Mouse (Mus musculus): ENCODE results near the gene Dydc2. TPM values are rescaled to one million over a fixed set of nuclear protein-coding genes. Genes with fewer than 3 reads are reported as not detected.

The Dydc2 gene
- polyA plus RNA-seq (2015; fragmentation: Nextera tagmentation; extraction: Ambion mirVana), result 1.7 and 3.1 TPM in 2 replicates

GRCm38 (mm10) chr14:41069108-41069507, at the start of gene Dydc2:
TSS of gene Dydc2 (minus strand) at chr14:41069208.
- no peaks in the 10 kb centered on the region for H3K9me3 ChIP-seq (ENCODE audit: low read length)
- no peaks in the 10 kb centered on the region; the same call in 1 of the 2 replicates for H3K4me1 ChIP-seq (ENCODE audit: insufficient read depth, low read depth, low read length)
- H3K4me2 ChIP-seq (replicated peaks; ENCODE audit: low read depth, low read length), result no peak within 1 kb of the TSS
- no peak within 1 kb of the TSS for H3K27ac ChIP-seq (ENCODE audit: low read length)
- DNase-seq (ENCODE audit: low spot score) (no peak), ATAC-seq (no peak)
- H3K9ac ChIP-seq (replicated peaks; ENCODE audit: low read depth), result no peak within 1 kb of the TSS
- no peak within 1 kb of the TSS for H3K4me3 ChIP-seq (ENCODE audit: low read depth, low read length)
- no peaks in the 10 kb centered on the region for H3K27me3 ChIP-seq (replicated peaks; ENCODE audit: insufficient read depth, low read length)
- H3K36me3 ChIP-seq (ENCODE audit: insufficient read depth, low read length), result no peaks in the 10 kb centered on the region
- TF ChIP-seq EP300 (IDR thresholded peaks at IDR 0.05) (no peak), CTCF (IDR thresholded peaks at IDR 0.05) (no peak)

GRCm38 (mm10) chr14:41116271-41116670, 47.3 kb upstream of the Dydc2 start:
- no peaks in the 10 kb centered on the region for H3K36me3 ChIP-seq (ENCODE audit: insufficient read depth, low read length)
- TF ChIP-seq EP300 (IDR thresholded peaks at IDR 0.05), result no peak
- no peak for TF ChIP-seq CTCF (IDR thresholded peaks at IDR 0.05)
- no peak overlapping the region for H3K9ac ChIP-seq (replicated peaks; ENCODE audit: low read depth)
- no peak for ATAC-seq
- H3K4me3 ChIP-seq (ENCODE audit: low read depth, low read length), result no peak overlapping the region
- no peak for DNase-seq (ENCODE audit: low spot score)
- H3K4me2 ChIP-seq (replicated peaks; ENCODE audit: low read depth, low read length), result no peak overlapping the region
- H3K9me3 ChIP-seq (ENCODE audit: low read length), result no peaks in the 10 kb centered on the region
- no peak overlapping the region for H3K27ac ChIP-seq (ENCODE audit: low read length)
- WGBS, result 83% methylated on average over 3 of the region's 3 CpGs
- H3K27me3 ChIP-seq (replicated peaks; ENCODE audit: insufficient read depth, low read length), result no peaks in the 10 kb centered on the region
- H3K4me1 ChIP-seq (ENCODE audit: insufficient read depth, low read depth, low read length), result no peaks in the 10 kb centered on the region

- no peak overlapping the region for H3K27ac ChIP-seq (ENCODE audit: low read length)
- H3K36me3 ChIP-seq (ENCODE audit: insufficient read depth, low read length), result no peaks in the 10 kb centered on the region
- no peaks in the 10 kb centered on the region for H3K9me3 ChIP-seq (ENCODE audit: low read length)
- ATAC-seq (no peak), DNase-seq (ENCODE audit: low spot score) (no peak)
- no peak overlapping the region for H3K4me2 ChIP-seq (replicated peaks; ENCODE audit: low read depth, low read length)
- no peaks in the 10 kb centered on the region for H3K4me1 ChIP-seq (ENCODE audit: insufficient read depth, low read depth, low read length)
- TF ChIP-seq EP300 (IDR thresholded peaks at IDR 0.05), result no peak
- TF ChIP-seq CTCF (IDR thresholded peaks at IDR 0.05), result no peak
- no peak overlapping the region for H3K4me3 ChIP-seq (ENCODE audit: low read depth, low read length)
- no peak overlapping the region for H3K9ac ChIP-seq (replicated peaks; ENCODE audit: low read depth)
- no peaks in the 10 kb centered on the region for H3K27me3 ChIP-seq (replicated peaks; ENCODE audit: insufficient read depth, low read length)
- whole genome bisulfite sequencing, result 69% methylated on average over 4 of the region's 4 CpGs
Observed at GRCm38 (mm10) chr14:41112944-41113343, 43.9 kb upstream of the Dydc2 start.

DNA sequence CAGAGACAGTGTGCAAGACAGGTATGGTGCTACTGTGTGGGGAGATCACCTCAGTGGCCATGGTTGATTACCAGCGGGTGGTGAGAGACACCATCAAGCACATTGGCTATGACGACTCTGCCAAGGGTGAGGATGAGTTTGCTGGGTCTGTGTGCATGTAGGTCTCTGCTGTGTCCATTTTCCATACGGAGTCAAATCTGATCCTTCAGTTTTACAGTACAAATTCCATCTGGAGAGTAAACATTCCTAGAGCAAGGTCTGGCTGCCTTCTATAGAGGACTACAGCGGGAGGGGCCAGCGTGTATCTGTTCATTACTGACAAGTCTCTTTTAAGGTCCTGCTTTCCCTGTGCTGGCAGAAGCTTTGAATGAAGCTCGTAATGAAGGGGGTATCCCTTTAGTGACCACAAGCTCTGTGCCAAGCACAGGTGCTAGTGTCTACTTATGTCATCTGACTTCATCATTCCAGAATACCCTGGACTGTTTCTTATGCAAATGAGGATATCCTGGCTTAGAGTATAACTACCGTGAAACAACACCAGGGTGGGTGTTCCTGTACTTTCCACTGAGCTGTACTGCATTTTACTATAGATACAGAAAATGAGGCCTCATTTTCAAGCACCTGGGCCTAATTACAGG, 42.1 kb upstream of the Dydc2 start:
- Histone ChIP-seq H3K27ac (ENCODE audit: low read length) (no peak overlapping the region), H3K9ac (replicated peaks; ENCODE audit: low read depth) (no peak overlapping the region), H3K36me3 (ENCODE audit: insufficient read depth, low read length) (no peaks in the 10 kb centered on the region), H3K9me3 (ENCODE audit: low read length) (no peaks in the 10 kb centered on the region), H3K4me1 (ENCODE audit: insufficient read depth, low read depth, low read length) (no peaks in the 10 kb centered on the region), H3K4me3 (ENCODE audit: low read depth, low read length) (no peak overlapping the region), H3K27me3 (replicated peaks; ENCODE audit: insufficient read depth, low read length) (no peaks in the 10 kb centered on the region), H3K4me2 (replicated peaks; ENCODE audit: low read depth, low read length) (no peak overlapping the region)
- DNase-seq (ENCODE audit: low spot score) (no peak), ATAC-seq (no peak)
- 75% methylated on average over 7 of the region's 7 CpGs for WGBS
- TF ChIP-seq CTCF (IDR thresholded peaks at IDR 0.05) (no peak), EP300 (IDR thresholded peaks at IDR 0.05) (no peak)

GRCm38 (mm10) chr14:41104853-41105444, 35.9 kb upstream of the Dydc2 start, which contains the start of gene Mat1a:
TSS of gene Mat1a (plus strand) at chr14:41105035.
- no peaks in the 10 kb centered on the region for H3K4me1 ChIP-seq (ENCODE audit: insufficient read depth, low read depth, low read length)
- H3K9ac ChIP-seq (replicated peaks; ENCODE audit: low read depth), result no peak within 1 kb of the TSS
- ATAC-seq, result peak; percentile 96
- peak within 1 kb of the TSS; percentile 51; the same call in 1 of the 2 replicates for H3K27ac ChIP-seq (ENCODE audit: low read length)
- peak; percentile 77 for DNase-seq (ENCODE audit: low spot score)
- peak within 1 kb of the TSS; percentile 33 for H3K4me2 ChIP-seq (replicated peaks; ENCODE audit: low read depth, low read length)
- 40% methylated on average over 10 of the region's 10 CpGs for WGBS
- TF ChIP-seq EP300 (IDR thresholded peaks at IDR 0.05) (no peak; the same call in 1 of the 2 replicates), CTCF (IDR thresholded peaks at IDR 0.05) (no peak)
- no peaks in the 10 kb centered on the region for H3K9me3 ChIP-seq (ENCODE audit: low read length)
- no peaks in the 10 kb centered on the region for H3K27me3 ChIP-seq (replicated peaks; ENCODE audit: insufficient read depth, low read length)
- no peaks in the 10 kb centered on the region for H3K36me3 ChIP-seq (ENCODE audit: insufficient read depth, low read length)
- 0 out of 2 replicates have a peak within 1 kb of the TSS, but pooled peaks have one; percentile 10 for H3K4me3 ChIP-seq (ENCODE audit: low read depth, low read length)

- H3K27ac ChIP-seq (ENCODE audit: low read length), result no peak overlapping the region
- H3K4me1 ChIP-seq (ENCODE audit: insufficient read depth, low read depth, low read length), result no peaks in the 10 kb centered on the region
- H3K36me3 ChIP-seq (ENCODE audit: insufficient read depth, low read length), result no peaks in the 10 kb centered on the region
- H3K9me3 ChIP-seq (ENCODE audit: low read length), result no peaks in the 10 kb centered on the region
- 30% methylated on average over 2 of the region's 2 CpGs for WGBS
- H3K9ac ChIP-seq (replicated peaks; ENCODE audit: low read depth), result no peak overlapping the region
- H3K4me3 ChIP-seq (ENCODE audit: low read depth, low read length), result no peak overlapping the region
- DNase-seq (ENCODE audit: low spot score) (no peak), ATAC-seq (no peak)
- TF ChIP-seq EP300 (IDR thresholded peaks at IDR 0.05) (no peak), CTCF (IDR thresholded peaks at IDR 0.05) (no peak)
- H3K27me3 ChIP-seq (replicated peaks; ENCODE audit: insufficient read depth, low read length), result no peaks in the 10 kb centered on the region
- H3K4me2 ChIP-seq (replicated peaks; ENCODE audit: low read depth, low read length), result no peak overlapping the region
Observed at GRCm38 (mm10) chr14:41102269-41102668, 33.3 kb upstream of the Dydc2 start.

Measured in lung, postnatal 0 days (tissue).